Mouse (Mus musculus): ENCODE results near the gene Vmn1r1.
A peak's percentile ranks its signal among the peaks of the same experiment; 100 is the strongest.

Gene Vmn1r1

GRCm38 (mm10) chr1:182137204-182138125, 26.8 kb downstream of the Vmn1r1 start:
- DNase-seq (ENCODE audit: low spot score in 2 of 2) = no peak

GRCm38 (mm10) chr1:182130830-182131229, 33.5 kb downstream of the Vmn1r1 start:
- no peak for DNase-seq (ENCODE audit: low spot score in 2 of 2)

GRCm38 (mm10) chr1:182124924-182125368, 39.3 kb downstream of the Vmn1r1 start:
- peak; percentile 46 to 77 for DNase-seq (ENCODE audit: low spot score in 2 of 2)

- peak; percentile 91 to 97 for DNase-seq (ENCODE audit: low spot score in 2 of 2)
These were observed 39.8 kb downstream of the Vmn1r1 start, which contains the start of gene Srp9 for GRCm38 (mm10) chr1:182124506-182124905. Srp9 (plus strand) TSS chr1:182124737.

- no peak for DNase-seq (ENCODE audit: low spot score in 2 of 2)
These were observed 41.9 kb downstream of the Vmn1r1 start for GRCm38 (mm10) chr1:182122413-182122812.

- peak in 1 of 2 experiments; percentile 26 for DNase-seq (ENCODE audit: low spot score in 2 of 2)
These were observed 48.5 kb downstream of the Vmn1r1 start for GRCm38 (mm10) chr1:182115651-182116408.

- DNase-seq (ENCODE audit: low spot score in 2 of 2) = peak in 1 of 2 experiments; percentile 25
These were observed 49.1 kb downstream of the Vmn1r1 start for GRCm38 (mm10) chr1:182115197-182115596.

GRCm38 (mm10) chr1:182113587-182114500, 50.4 kb downstream of the Vmn1r1 start:
- peak in 1 of 2 experiments; percentile 26 for DNase-seq (ENCODE audit: low spot score in 2 of 2)

- no peak for DNase-seq (ENCODE audit: low spot score in 2 of 2)
These were observed 51.2 kb downstream of the Vmn1r1 start for GRCm38 (mm10) chr1:182113131-182113530.

- DNase-seq (ENCODE audit: low spot score in 2 of 2) = no peak
These were observed 51.9 kb downstream of the Vmn1r1 start for GRCm38 (mm10) chr1:182112385-182112784.

- peak in 1 of 2 experiments; percentile 17 for DNase-seq (ENCODE audit: low spot score in 2 of 2)
These were observed 52.6 kb downstream of the Vmn1r1 start for GRCm38 (mm10) chr1:182111386-182112317.

- no peak for DNase-seq (ENCODE audit: low spot score in 2 of 2)
These were observed 53.4 kb downstream of the Vmn1r1 start for GRCm38 (mm10) chr1:182110708-182111385.

- DNase-seq (ENCODE audit: low spot score in 2 of 2) = no peak
These were observed 54.1 kb downstream of the Vmn1r1 start for GRCm38 (mm10) chr1:182110185-182110584.

- DNase-seq (ENCODE audit: low spot score in 2 of 2) = no peak
These were observed 55.7 kb downstream of the Vmn1r1 start for GRCm38 (mm10) chr1:182108397-182109099.

GRCm38 (mm10) chr1:182107251-182107650, 57.0 kb downstream of the Vmn1r1 start:
- no peak for DNase-seq (ENCODE audit: low spot score in 2 of 2)

- DNase-seq (ENCODE audit: low spot score in 2 of 2) = no peak
These were observed 59.3 kb downstream of the Vmn1r1 start for GRCm38 (mm10) chr1:182105023-182105422.

All from left cerebral cortex, adult 9 months (tissue).